Mouse (Mus musculus): ENCODE measurements around the gene Rnf166. TPM values are rescaled to one million over a fixed set of nuclear protein-coding genes. Genes with fewer than 3 reads are reported as not detected.

Rnf166 gene
- 10 to 100 TPM; 40.3 to 45.5 TPM for total RNA-seq (2021)
- long read RNA-seq, transcript Rnf166-201 (6 exons, 1,783 nt): major isoform, 20 of 38 reads
- long read RNA-seq, partial matches to known transcripts: 5 of 38 reads
- long read RNA-seq, other reads (novel, unspliced or antisense): 13 of 38 reads

- peak; percentile 83 to 92 for DNase-seq (ENCODE audit: low spot score in 2 of 2)
These were observed at the start of gene Rnf166, which contains the start of gene Ctu2 for GRCm38 (mm10) chr8:122475580-122476320. Gene Rnf166, minus strand, starts transcription at chr8:122476064. Gene Ctu2, plus strand, starts transcription at chr8:122476143.

GRCm38 (mm10) chr8:122525004-122525403, 49.1 kb upstream of the Rnf166 start:
- no peak for DNase-seq (ENCODE audit: low spot score in 2 of 2)

GRCm38 (mm10) chr8:122524506-122524905, 48.6 kb upstream of the Rnf166 start:
- DNase-seq (ENCODE audit: low spot score in 2 of 2): no peak

- peak in 1 of 2 experiments; percentile 25 for DNase-seq (ENCODE audit: low spot score in 2 of 2)
These were observed 47.9 kb upstream of the Rnf166 start for GRCm38 (mm10) chr8:122523652-122524360.

GRCm38 (mm10) chr8:122522796-122523651, 47.2 kb upstream of the Rnf166 start:
- no peak for DNase-seq (ENCODE audit: low spot score in 2 of 2)

- no peak for DNase-seq (ENCODE audit: low spot score in 2 of 2)
These were observed 44.7 kb upstream of the Rnf166 start for GRCm38 (mm10) chr8:122520611-122521010.

- DNase-seq (ENCODE audit: low spot score in 2 of 2): no peak
These were observed 41.8 kb upstream of the Rnf166 start for GRCm38 (mm10) chr8:122517541-122518190.

- no peak for DNase-seq (ENCODE audit: low spot score in 2 of 2)
These were observed 39.8 kb upstream of the Rnf166 start for GRCm38 (mm10) chr8:122515699-122516098.

- no peak for DNase-seq (ENCODE audit: low spot score in 2 of 2)
These were observed 36.5 kb upstream of the Rnf166 start for GRCm38 (mm10) chr8:122512392-122512791.

- DNase-seq (ENCODE audit: low spot score in 2 of 2): no peak
These were observed 35.7 kb upstream of the Rnf166 start for GRCm38 (mm10) chr8:122511552-122511951.

- peak; percentile 35 to 84 for DNase-seq (ENCODE audit: low spot score in 2 of 2)
These were observed 25.0 kb upstream of the Rnf166 start for GRCm38 (mm10) chr8:122500856-122501255.

- no peak for DNase-seq (ENCODE audit: low spot score in 2 of 2)
These were observed 22.0 kb upstream of the Rnf166 start for GRCm38 (mm10) chr8:122497912-122498311.

GRCm38 (mm10) chr8:122497016-122497734, 21.3 kb upstream of the Rnf166 start:
- no peak for DNase-seq (ENCODE audit: low spot score in 2 of 2)

- peak; percentile 46 to 65 for DNase-seq (ENCODE audit: low spot score in 2 of 2)
These were observed 12.5 kb upstream of the Rnf166 start for GRCm38 (mm10) chr8:122488387-122488786.

GRCm38 (mm10) chr8:122484831-122485230, 9.0 kb upstream of the Rnf166 start:
- DNase-seq (ENCODE audit: low spot score in 2 of 2): no peak

- DNase-seq (ENCODE audit: low spot score in 2 of 2): no peak
These were observed 8.0 kb upstream of the Rnf166 start for GRCm38 (mm10) chr8:122483877-122484276.

GRCm38 (mm10) chr8:122482448-122482847, 6.6 kb upstream of the Rnf166 start:
- no peak for DNase-seq (ENCODE audit: low spot score in 2 of 2)

- DNase-seq (ENCODE audit: low spot score in 2 of 2): peak in 1 of 2 experiments; percentile 39
These were observed 808 bp downstream of the Rnf166 start for GRCm38 (mm10) chr8:122474951-122475560.

GRCm38 (mm10) chr8:122473911-122474421, 1.9 kb downstream of the Rnf166 start:
- no peak for DNase-seq (ENCODE audit: low spot score in 2 of 2)

Data from layer of hippocampus, adult 18-20 months (tissue).